In genomic region chr14:100610017-100610760, GRCm38 (mm10) we compare ENCODE assay signal across 11 mouse cellular contexts.
DNase-seq lines count a peak whose midpoint lies in the region; ATAC-seq and TF ChIP-seq lines count a peak whose summit lies in the region.
"Had no signal": no experiment of that assay in that cellular context is flagged by ENCODE, and none has a peak within 500 bp of the region (broad histone marks: within the 10 kb centered on the region; RNA-seq: fewer than 3 reads in every experiment).

No protein-coding gene starts in this region.

- no peak overlapping the region for H3K4me2 ChIP-seq in hindbrain, postnatal 0 days (ENCODE audit: low read depth, low read length)
- H3K4me2 ChIP-seq in hindbrain, embryonic 13.5 days = no peak overlapping the region
- peak overlapping the region; percentile 15; the same call in 1 of the 2 replicates for H3K4me2 ChIP-seq in heart, embryonic 16.5 days (ENCODE audit: low read depth, low read length)
- H3K4me2 ChIP-seq: lung, embryonic 15.5 days had no signal

- no peak for ATAC-seq in hindbrain, postnatal 0 days
- no peak for ATAC-seq in hindbrain, embryonic 13.5 days (ENCODE audit: low FRiP score)
- peak; percentile 91 for ATAC-seq in heart, embryonic 16.5 days (replicated peaks; ENCODE audit: extremely low read depth, insufficient read depth, low FRiP score)

- H3K4me1 ChIP-seq in hindbrain, postnatal 0 days (ENCODE audit: insufficient read depth, low read length) = no peaks in the 10 kb centered on the region
- H3K4me1 ChIP-seq in hindbrain, embryonic 13.5 days (replicated peaks) = no peaks in the 10 kb centered on the region
- peaks cover 6% of the 10 kb centered on the region for H3K4me1 ChIP-seq in heart, embryonic 16.5 days (ENCODE audit: control insufficient read depth, insufficient read depth, low read length)

- H3K9me3 ChIP-seq in hindbrain, postnatal 0 days (ENCODE audit: low read length) = no peaks in the 10 kb centered on the region
- no peaks in the 10 kb centered on the region for H3K9me3 ChIP-seq in hindbrain, embryonic 13.5 days
- H3K9me3 ChIP-seq in heart, embryonic 16.5 days (replicated peaks; ENCODE audit: control insufficient read depth, low read length) = no peaks in the 10 kb centered on the region
- H3K9me3 ChIP-seq: lung, embryonic 15.5 days had no signal

- no peak for TF ChIP-seq CTCF in hindbrain, postnatal 0 days (IDR thresholded peaks at IDR 0.05; ENCODE audit: low read depth)

- DNase-seq in adrenal gland, postnatal 14 days = peak; percentile 4
- no peak for DNase-seq in adrenal gland, adult 8-10 months
- DNase-seq in hindbrain, postnatal 0 days (ENCODE audit: low spot score) = peak; percentile 66
- DNase-seq in ovary, adult 18-20 months (ENCODE audit: low spot score) = peak; percentile 29
- DNase-seq in ovary, postnatal 10 days (ENCODE audit: low spot score) = no peak
- DNase-seq in spleen, adult 12 weeks (ENCODE audit: low spot score) = no peak
- DNase-seq: kidney, adult 9 months had no signal

- no peaks in the 10 kb centered on the region for H3K36me3 ChIP-seq in hindbrain, postnatal 0 days (ENCODE audit: insufficient read depth, low read length)
- no peaks in the 10 kb centered on the region for H3K36me3 ChIP-seq in hindbrain, embryonic 13.5 days
- no peaks in the 10 kb centered on the region for H3K36me3 ChIP-seq in heart, embryonic 16.5 days (ENCODE audit: control insufficient read depth, insufficient read depth)
- H3K36me3 ChIP-seq: lung, embryonic 15.5 days had no signal

- WGBS in hindbrain, postnatal 0 days = 85% methylated on average over 1 of the region's 1 CpGs
- WGBS in hindbrain, embryonic 13.5 days = 96% methylated on average over 1 of the region's 1 CpGs
- WGBS in heart, embryonic 16.5 days = 70% methylated on average over 1 of the region's 1 CpGs

- no peak overlapping the region for H3K27ac ChIP-seq in hindbrain, postnatal 0 days
- no peak overlapping the region for H3K27ac ChIP-seq in hindbrain, embryonic 13.5 days
- peak overlapping the region; percentile 86 for H3K27ac ChIP-seq in heart, embryonic 16.5 days (ENCODE audit: low read length)
- H3K27ac ChIP-seq: lung, embryonic 15.5 days had no signal

- no peaks in the 10 kb centered on the region for H3K27me3 ChIP-seq in hindbrain, postnatal 0 days (ENCODE audit: insufficient read depth, low read length)
- H3K27me3 ChIP-seq in hindbrain, embryonic 13.5 days = no peaks in the 10 kb centered on the region
- no peaks in the 10 kb centered on the region for H3K27me3 ChIP-seq in heart, embryonic 16.5 days (ENCODE audit: control insufficient read depth, insufficient read depth, low read length)
- H3K27me3 ChIP-seq: lung, embryonic 15.5 days had no signal

- no peak overlapping the region for H3K9ac ChIP-seq in hindbrain, postnatal 0 days (replicated peaks; ENCODE audit: low read length)
- no peak overlapping the region for H3K9ac ChIP-seq in hindbrain, embryonic 13.5 days
- no peak overlapping the region for H3K9ac ChIP-seq in heart, embryonic 16.5 days (ENCODE audit: low read length)
- H3K9ac ChIP-seq: lung, embryonic 15.5 days had no signal

- no peak overlapping the region for H3K4me3 ChIP-seq in hindbrain, postnatal 0 days (ENCODE audit: low read length)
- H3K4me3 ChIP-seq in hindbrain, embryonic 13.5 days = no peak overlapping the region
- no peak overlapping the region for H3K4me3 ChIP-seq in heart, embryonic 16.5 days (ENCODE audit: low read length)
- H3K4me3 ChIP-seq: erythroblast, embryonic 14.5 days; lung, embryonic 15.5 days had no signal

Comparison
In these comparisons a context has a peak if more than half of its experiments do, and no peak if none do; other contexts are left out.
1. DNase-seq: peak in adrenal gland, postnatal 14 days (single experiment), hindbrain, postnatal 0 days (single experiment) and ovary, adult 18-20 months (single experiment); none in adrenal gland, adult 8-10 months (single experiment), ovary, postnatal 10 days (single experiment) and spleen, adult 12 weeks (single experiment).